Mouse (Mus musculus) liver, embryonic 14.5 days (tissue): Measurements from ENCODE around the gene Zfp821. TPM values are rescaled to one million over a fixed set of nuclear protein-coding genes. Genes with fewer than 3 reads are reported as not detected.

Source experiments
- ATAC-seq: fragments of 200-750 bp; cut with Nextera tagmentation; 2 replicates; pipeline ENCODE4 v1.8.0; 2017; ENCODE audit warnings: moderate number of reproducible peaks, mild to moderate bottlenecking, moderate library complexity; ENCODE audit not compliant: insufficient read depth
- DNase-seq, 3 experiments: peaks; one replicate each; pipeline ENCODE4 v3.0.0-alpha.2; 2012 to 2013; ENCODE audit warnings: low read depth in 3 of 3, low spot score in 3 of 3
- H3K27ac ChIP-seq: fragments of 300-500 bp; sonication (generic); 2 replicates; pipeline ENCODE4 v1.5.1; 2014; ENCODE audit warnings: moderate library complexity, mild to moderate bottlenecking, control low read depth, inconsistent platforms
- H3K27me3 ChIP-seq: fragments of 300-500 bp; sonication (generic); 2 replicates; pipeline ENCODE4 v1.6.1; 2014; ENCODE audit warnings: mild to moderate bottlenecking, low read length, moderate library complexity; ENCODE audit not compliant: control insufficient read depth, insufficient read depth
- H3K36me3 ChIP-seq: fragments of 300-500 bp; sonication (generic); replicated peaks from 2 replicates; pipeline ENCODE4 v1.6.1; 2014; ENCODE audit warnings: low read depth; ENCODE audit not compliant: control insufficient read depth, insufficient read depth
- H3K4me1 ChIP-seq, 2 experiments: fragments of 200-500 bp in 1 of 2; fragments of 300-500 bp in 1 of 2; sonication (generic) in 1 of 2; replicated peaks; 2 replicates each; pipeline ENCODE4 v1.6.1; 2012 to 2014; ENCODE audit warnings: antibody characterized with exemption in 1 of 2, inconsistent platforms in 1 of 2, low read length in 1 of 2; ENCODE audit not compliant: control insufficient read depth in 2 of 2, insufficient read depth in 2 of 2
- H3K4me2 ChIP-seq: fragments of 300-500 bp; sonication (generic); 2 replicates; pipeline ENCODE4 v1.6.1; 2014; ENCODE audit warnings: low read depth, mild to moderate bottlenecking, control low read depth, moderate library complexity
- H3K4me3 ChIP-seq, 2 experiments: fragments of 200-500 bp in 1 of 2; fragments of 300-500 bp in 1 of 2; sonication (generic) in 1 of 2; 2 replicates each; pipeline ENCODE4 v1.5.1; 2012 to 2014; ENCODE audit warnings: low read depth in 2 of 2, low read length in 2 of 2, mild to moderate bottlenecking in 2 of 2, control low read depth in 1 of 2, inconsistent platforms in 1 of 2, moderate library complexity in 1 of 2; ENCODE audit not compliant: insufficient read depth in 1 of 2
- H3K9ac ChIP-seq: fragments of 300-500 bp; sonication (generic); replicated peaks from 2 replicates; pipeline ENCODE4 v1.6.1; 2014; ENCODE audit warnings: mild to moderate bottlenecking, control low read depth, moderate library complexity
- H3K9me3 ChIP-seq: fragments of 300-500 bp; sonication (generic); 2 replicates; pipeline ENCODE4 v1.6.1; 2016; ENCODE audit warnings: low read length, mixed read lengths; ENCODE audit not compliant: control insufficient read depth
- CTCF ChIP-seq: IDR thresholded peaks from 2 replicates; pipeline ENCODE4 v1.5.1; 2016; ENCODE audit warnings: antibody characterized with exemption, low read depth, control low read depth
- EP300 ChIP-seq: IDR thresholded peaks from 2 replicates; pipeline ENCODE4 v1.6.1; 2016; ENCODE audit warnings: antibody characterized with exemption, low read depth
- WGBS: fragments of 180-500 bp; shearing (Covaris S2); extraction: QIAGEN DNeasy Blood & Tissue Kit; methylation state at CpG from one replicate; pipeline ENCODE4 v1.1.7; 2014; ENCODE audit not compliant: insufficient replicate concordance; 5-methylcytosine and 5-hydroxymethylcytosine counted together
- polyA plus RNA-seq, 2 experiments: library from polyadenylated mRNA; depleted of rRNA in 1 of 2; stranded (reverse) in 1 of 2; unstranded in 1 of 2; fragments of >200 nt; fragmentation: Nextera tagmentation in 1 of 2; extraction: Ambion mirVana in 1 of 2; gene quantifications; 2 replicates each; pipeline versions ENCODE4 v1.2.1 to v1.2.3; 2012 to 2014

Zfp821 gene
- polyA plus RNA-seq, 2 experiments = 4.8 to 5.4 TPM

DNA sequence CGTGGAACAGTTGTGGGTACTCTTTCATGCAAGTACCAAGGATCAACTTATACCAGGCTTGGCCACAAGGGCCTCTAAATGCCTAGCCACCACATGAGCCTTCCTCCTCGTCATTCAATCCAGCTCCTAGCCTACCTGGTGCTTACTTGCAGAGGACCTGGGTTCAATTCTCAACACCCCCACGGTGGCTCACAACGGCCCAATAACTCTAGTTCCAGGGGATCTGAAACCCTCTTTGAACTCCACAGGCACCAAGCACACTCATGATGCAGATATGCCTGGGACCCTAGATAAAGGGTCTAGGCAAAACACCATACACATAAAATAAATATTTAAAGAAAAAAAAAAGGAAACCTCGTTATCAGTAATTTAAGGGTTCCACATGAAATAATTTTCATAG is 13.6 kb upstream of the Zfp821 start:
- TF ChIP-seq CTCF (peak; percentile 55), EP300 (no peak)
- no peaks in the 10 kb centered on the region for H3K27me3 ChIP-seq
- peak overlapping the region; percentile 33 to 69 for H3K4me3 ChIP-seq
- no peak overlapping the region for H3K27ac ChIP-seq
- H3K4me2 ChIP-seq = peak overlapping the region; percentile 91
- H3K4me1 ChIP-seq = peaks cover 14 to 18% of the 10 kb centered on the region in 2 experiments
- peak overlapping the region; percentile 67 for H3K9ac ChIP-seq
- ATAC-seq = no peak
- WGBS = 38% methylated on average over 5 of the region's 5 CpGs
- H3K9me3 ChIP-seq = no peaks in the 10 kb centered on the region
- no peak for DNase-seq
- no peaks in the 10 kb centered on the region for H3K36me3 ChIP-seq

DNA sequence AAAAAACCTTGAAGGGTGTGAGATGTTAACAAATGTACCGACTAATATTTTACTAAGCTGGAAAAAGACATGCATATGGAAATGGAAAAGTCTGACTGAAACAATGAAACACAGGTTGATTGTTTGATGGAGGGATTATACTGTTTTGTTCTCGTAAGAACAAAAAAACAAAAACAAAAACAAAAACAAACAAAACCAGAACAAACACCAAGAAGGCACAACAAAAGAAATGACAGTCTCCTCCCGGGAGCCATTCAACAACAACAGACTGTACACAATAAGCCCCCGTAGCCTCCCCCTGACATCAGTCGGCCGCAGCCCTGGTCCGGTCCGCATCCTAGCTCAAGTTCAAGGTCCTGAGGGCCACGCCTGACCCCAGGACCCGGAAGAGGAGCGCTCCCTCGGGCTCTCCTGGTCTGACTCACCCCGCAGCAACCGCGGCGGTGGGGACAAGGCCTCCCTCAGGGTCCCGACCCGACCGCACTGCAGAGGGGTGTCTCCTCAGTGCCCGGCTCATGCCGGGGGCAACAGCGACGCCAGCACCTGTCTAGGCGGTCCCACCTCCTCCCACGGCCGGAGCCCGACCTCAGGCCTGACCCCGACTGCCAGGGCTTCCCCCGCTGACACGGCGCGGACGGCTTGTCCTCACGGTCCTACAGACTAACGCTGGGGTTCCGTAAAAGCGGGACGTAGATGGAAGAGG is 12.8 kb upstream of the Zfp821 start:
- H3K36me3 ChIP-seq = no peaks in the 10 kb centered on the region
- no peaks in the 10 kb centered on the region for H3K27me3 ChIP-seq
- H3K9ac ChIP-seq = peak overlapping the region; percentile 67
- peaks cover 14 to 18% of the 10 kb centered on the region in 2 experiments for H3K4me1 ChIP-seq
- H3K9me3 ChIP-seq = no peaks in the 10 kb centered on the region
- under 1% methylated on average over 38 of the region's 38 CpGs for WGBS
- peak overlapping the region; percentile 69 to 91 for H3K4me3 ChIP-seq
- peak; percentile 76 for ATAC-seq
- H3K27ac ChIP-seq = no peak overlapping the region; the same call in 1 of the 2 replicates
- no peak for TF ChIP-seq CTCF
- no peak for TF ChIP-seq EP300
- peak overlapping the region; percentile 91 for H3K4me2 ChIP-seq
- DNase-seq = peak in 2 of 3 experiments; percentile 39 to 50

DNA sequence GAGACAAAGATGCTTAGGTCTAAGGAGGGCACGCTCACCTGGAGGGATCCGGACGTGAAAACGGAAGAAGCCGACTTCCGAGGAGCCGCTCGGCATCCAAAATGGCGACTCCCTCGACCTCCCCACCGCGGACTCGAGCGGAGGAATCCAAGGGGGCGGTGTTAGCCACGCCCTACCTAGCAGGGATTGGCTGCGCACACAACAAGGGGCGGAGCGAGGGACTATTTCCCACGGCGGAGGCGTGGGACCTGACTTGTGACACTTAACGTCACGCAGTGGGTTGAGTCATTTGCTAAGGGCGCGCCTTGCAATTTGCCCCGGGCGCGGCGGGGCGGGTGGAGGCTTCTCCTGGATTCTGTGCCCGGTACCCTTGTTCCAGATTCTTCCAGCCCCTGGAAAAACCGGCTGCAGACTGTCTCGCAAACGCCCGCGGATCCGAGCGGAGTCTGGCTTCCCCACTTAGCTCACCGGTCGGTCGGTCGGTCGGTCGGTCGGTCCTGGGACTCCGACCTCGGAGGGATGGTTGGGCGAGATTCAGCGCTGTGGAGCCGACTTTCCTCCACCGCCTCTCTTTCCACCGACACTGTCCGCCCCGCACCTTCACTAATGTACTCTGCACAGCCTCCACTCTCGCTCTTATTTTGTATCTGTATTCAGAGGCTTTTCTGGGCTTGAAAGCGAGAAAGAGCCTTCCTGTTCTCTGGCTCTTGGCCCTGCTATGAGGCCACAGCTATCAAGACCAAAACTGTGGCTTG is 12.0 kb upstream of the Zfp821 start, which contains the start of gene Ist1:
Gene Ist1, minus strand, starts transcription at position 115 of the 755 bp plus-strand sequence.
- H3K4me1 ChIP-seq = peaks cover 14 to 18% of the 10 kb centered on the region in 2 experiments
- ATAC-seq (peak; percentile 99), DNase-seq (peak; percentile 98 to 99 (median 99))
- no peaks in the 10 kb centered on the region for H3K36me3 ChIP-seq
- H3K4me3 ChIP-seq = peak within 1 kb of the TSS; percentile 69 to 91
- no peaks in the 10 kb centered on the region for H3K27me3 ChIP-seq
- WGBS = under 1% methylated on average over 57 of the region's 57 CpGs
- no peaks in the 10 kb centered on the region for H3K9me3 ChIP-seq
- H3K4me2 ChIP-seq = peak within 1 kb of the TSS; percentile 91
- H3K9ac ChIP-seq = peak within 1 kb of the TSS; percentile 72
- TF ChIP-seq EP300 = peak; percentile 44
- TF ChIP-seq CTCF = no peak
- H3K27ac ChIP-seq = no peak within 1 kb of the TSS; the same call in none of the 2 replicates

DNA sequence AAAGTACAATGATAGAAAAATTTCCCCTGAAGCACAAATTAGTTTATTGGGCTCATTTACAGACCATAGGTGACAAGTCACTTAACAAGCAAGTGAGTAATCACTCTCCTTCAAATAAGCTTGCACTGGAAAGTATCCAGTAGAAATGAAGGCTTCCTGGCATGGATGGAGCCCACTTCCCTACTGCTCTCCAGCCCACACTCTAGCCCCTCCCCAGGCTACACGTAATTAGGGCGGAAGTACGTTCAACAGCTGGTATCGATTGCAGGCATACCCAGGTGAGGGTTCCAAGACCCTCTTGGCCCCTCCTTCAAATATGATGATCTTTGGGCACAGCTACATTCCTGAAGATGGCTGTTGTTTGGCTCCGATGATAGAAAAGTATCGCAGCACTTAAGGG is 11.2 kb upstream of the Zfp821 start:
- Histone ChIP-seq H3K27ac (no peak overlapping the region), H3K36me3 (no peaks in the 10 kb centered on the region), H3K9ac (no peak overlapping the region; the same call in 1 of the 2 replicates), H3K27me3 (no peaks in the 10 kb centered on the region), H3K4me2 (peak overlapping the region; percentile 73), H3K4me3 (peak overlapping the region in 1 of 2 experiments; percentile 69; a peak in 3 of 4 replicates), H3K4me1 (peaks cover 14 to 18% of the 10 kb centered on the region in 2 experiments), H3K9me3 (no peaks in the 10 kb centered on the region)
- DNase-seq = no peak
- 59% methylated on average over 6 of the region's 6 CpGs for WGBS
- TF ChIP-seq CTCF = no peak
- no peak for TF ChIP-seq EP300
- no peak for ATAC-seq

DNA sequence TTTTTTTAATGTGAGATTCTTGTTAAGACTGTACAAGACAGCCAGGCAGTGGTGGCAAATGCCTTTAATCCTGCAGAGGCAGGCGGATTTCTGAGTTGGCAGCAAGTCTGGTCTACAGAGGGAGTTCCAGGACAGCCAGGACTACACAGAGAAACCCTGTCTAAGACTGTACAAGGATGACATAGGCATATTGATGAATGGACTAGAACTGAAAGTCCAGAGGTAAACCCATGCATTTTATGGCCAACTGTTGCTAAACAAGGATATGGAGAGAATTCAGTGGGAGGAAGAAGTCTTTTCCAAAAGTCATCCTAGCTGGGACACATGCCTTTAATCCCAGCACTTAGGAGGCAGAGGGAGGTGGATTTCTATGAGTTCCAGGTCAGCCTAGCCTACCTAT is 7.6 kb upstream of the Zfp821 start:
- H3K4me2 ChIP-seq = no peak overlapping the region
- no peak overlapping the region for H3K9ac ChIP-seq
- no peak overlapping the region for H3K27ac ChIP-seq
- DNase-seq (no peak), ATAC-seq (no peak)
- no peak for TF ChIP-seq EP300
- no peak for TF ChIP-seq CTCF
- no peak overlapping the region for H3K4me3 ChIP-seq
- H3K36me3 ChIP-seq = no peaks in the 10 kb centered on the region
- H3K27me3 ChIP-seq = no peaks in the 10 kb centered on the region; the same call in 1 of the 2 replicates
- WGBS = 62% methylated on average over 1 of the region's 1 CpGs
- peaks cover 6 to 9% of the 10 kb centered on the region in 2 experiments; a peak in 3 of 4 replicates for H3K4me1 ChIP-seq
- no peaks in the 10 kb centered on the region for H3K9me3 ChIP-seq
